Mouse (Mus musculus) kidney, embryonic 16.5 days (tissue): ENCODE data around the gene Slitrk1. TPM values are rescaled to one million over a fixed set of nuclear protein-coding genes. Genes with fewer than 3 reads are reported as not detected.

Source experiments
- ATAC-seq: fragments of 200-750 bp; cut with Nextera tagmentation; 2 replicates; pipeline ENCODE4 v1.8.0; 2017; ENCODE audit warnings: moderate TSS enrichment; ENCODE audit not compliant: low FRiP score, low TSS enrichment
- H3K27ac ChIP-seq: fragments of 300-500 bp; sonication (generic); 2 replicates; pipeline ENCODE4 v1.5.1; 2014; ENCODE audit warnings: low read length
- H3K27me3 ChIP-seq: fragments of 300-500 bp; sonication (generic); 2 replicates; pipeline ENCODE4 v1.6.1; 2014; ENCODE audit warnings: low read length, control low read depth, mixed read lengths; ENCODE audit not compliant: insufficient read depth
- H3K36me3 ChIP-seq: fragments of 300-500 bp; sonication (generic); 2 replicates; pipeline ENCODE4 v1.6.1; 2014; ENCODE audit warnings: low read length, control low read depth, mixed read lengths; ENCODE audit not compliant: insufficient read depth
- H3K4me1 ChIP-seq: fragments of 300-500 bp; sonication (generic); 2 replicates; pipeline ENCODE4 v1.6.1; 2014; ENCODE audit warnings: low read length, control low read depth, mixed read lengths; ENCODE audit not compliant: insufficient read depth
- H3K4me2 ChIP-seq: fragments of 300-500 bp; sonication (generic); replicated peaks from 2 replicates; pipeline ENCODE4 v1.6.1; 2014; ENCODE audit warnings: low read depth, low read length
- H3K4me3 ChIP-seq: fragments of 300-500 bp; sonication (generic); 2 replicates; pipeline ENCODE4 v1.5.1; 2014; ENCODE audit warnings: mild to moderate bottlenecking, low read length
- H3K9ac ChIP-seq: fragments of 300-500 bp; sonication (generic); replicated peaks from 2 replicates; pipeline ENCODE4 v1.6.1; 2014; ENCODE audit warnings: low read length
- H3K9me3 ChIP-seq: fragments of 300-500 bp; sonication (generic); 2 replicates; pipeline ENCODE4 v1.6.1; 2016; ENCODE audit warnings: low read length, control low read depth
- WGBS: fragments of 180-500 bp; shearing (Covaris S2); extraction: QIAGEN DNeasy Blood & Tissue Kit; methylation state at CpG from one replicate; pipeline ENCODE4 v1.1.7; 2014; 5-methylcytosine and 5-hydroxymethylcytosine counted together
- polyA plus RNA-seq: library from polyadenylated mRNA; unstranded; fragments of >200 nt; fragmentation: Nextera tagmentation; extraction: Ambion mirVana; gene quantifications from 2 replicates; pipeline ENCODE4 v1.2.1, GENCODE M21; 2015

The Slitrk1 gene
- polyA plus RNA-seq, 1 experiment from 2014 or later: 0.79 TPM

DNA sequence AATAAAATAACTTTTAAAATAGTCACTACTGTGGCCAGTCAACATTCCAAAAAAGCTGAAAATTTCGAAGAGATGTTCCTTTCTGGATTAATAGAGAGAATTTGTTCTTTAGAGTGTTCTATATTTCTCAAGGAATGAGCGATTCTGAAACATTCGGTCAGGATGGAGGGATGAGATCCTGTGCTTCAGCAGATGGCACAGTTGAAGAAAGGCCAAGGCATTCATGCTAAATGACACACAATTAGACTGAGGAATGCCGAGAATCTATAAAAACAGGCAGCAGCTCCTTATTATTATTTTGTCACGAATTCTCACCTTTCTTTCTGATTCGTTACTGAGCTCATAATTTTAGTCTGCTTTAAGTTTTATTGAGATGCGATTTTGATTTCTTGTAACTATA lies 15.4 kb downstream of the Slitrk1 start:
- Histone ChIP-seq H3K27ac (no peak overlapping the region), H3K4me2 (no peak overlapping the region), H3K27me3 (no peaks in the 10 kb centered on the region), H3K4me1 (no peaks in the 10 kb centered on the region), H3K9me3 (no peaks in the 10 kb centered on the region), H3K36me3 (no peaks in the 10 kb centered on the region), H3K4me3 (no peak overlapping the region), H3K9ac (no peak overlapping the region)
- 80% methylated on average over 7 of the region's 7 CpGs for WGBS
- no peak for ATAC-seq

DNA sequence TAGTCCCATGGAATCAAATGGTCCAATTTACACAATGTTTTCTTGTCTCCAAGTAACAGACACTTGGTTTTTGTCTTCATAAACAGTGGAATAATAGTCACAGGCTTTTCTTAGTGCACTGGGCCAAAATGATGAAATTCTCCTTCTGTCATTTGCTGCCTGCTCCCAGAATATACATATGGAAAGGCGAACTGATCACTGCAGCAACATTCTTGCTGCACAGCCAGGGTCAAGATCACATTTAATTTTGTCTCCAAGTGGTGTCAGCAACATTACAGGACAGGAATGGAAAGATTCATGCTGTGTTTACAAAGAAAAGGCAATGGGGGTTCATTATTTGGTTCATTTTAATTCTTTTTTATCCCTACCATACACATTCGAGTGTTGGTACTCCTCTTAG lies 18.5 kb downstream of the Slitrk1 start:
- no peak overlapping the region for H3K27ac ChIP-seq
- no peak overlapping the region for H3K4me2 ChIP-seq
- H3K4me3 ChIP-seq: no peak overlapping the region
- H3K36me3 ChIP-seq: no peaks in the 10 kb centered on the region
- 49% methylated on average over 2 of the region's 2 CpGs for WGBS
- no peak for ATAC-seq
- H3K9ac ChIP-seq: no peak overlapping the region
- H3K4me1 ChIP-seq: no peaks in the 10 kb centered on the region
- no peaks in the 10 kb centered on the region for H3K27me3 ChIP-seq
- H3K9me3 ChIP-seq: no peaks in the 10 kb centered on the region

DNA sequence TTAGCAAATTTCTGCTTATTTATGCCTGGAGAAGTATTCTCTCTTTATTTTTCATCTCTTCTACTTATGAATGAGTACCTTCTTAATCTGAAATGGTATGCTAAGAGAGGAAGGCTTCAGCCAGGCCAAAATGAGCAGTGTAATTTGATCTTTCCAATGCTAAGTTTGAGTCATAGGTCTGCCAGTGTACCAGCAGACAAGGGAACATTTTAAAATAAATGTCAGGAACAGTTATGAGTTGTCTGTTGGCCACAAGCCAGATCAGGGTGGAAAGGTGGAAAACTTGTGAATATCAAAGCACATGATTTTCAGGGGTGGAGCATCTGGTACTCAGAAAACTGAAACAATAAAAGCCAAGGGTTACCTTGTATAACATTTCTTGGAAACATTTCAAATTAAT lies 46.1 kb downstream of the Slitrk1 start:
- Histone ChIP-seq H3K27ac (no peak overlapping the region), H3K36me3 (no peaks in the 10 kb centered on the region), H3K4me1 (no peaks in the 10 kb centered on the region), H3K27me3 (no peaks in the 10 kb centered on the region), H3K9ac (no peak overlapping the region), H3K9me3 (no peaks in the 10 kb centered on the region), H3K4me3 (no peak overlapping the region), H3K4me2 (no peak overlapping the region)
- no peak for ATAC-seq

DNA sequence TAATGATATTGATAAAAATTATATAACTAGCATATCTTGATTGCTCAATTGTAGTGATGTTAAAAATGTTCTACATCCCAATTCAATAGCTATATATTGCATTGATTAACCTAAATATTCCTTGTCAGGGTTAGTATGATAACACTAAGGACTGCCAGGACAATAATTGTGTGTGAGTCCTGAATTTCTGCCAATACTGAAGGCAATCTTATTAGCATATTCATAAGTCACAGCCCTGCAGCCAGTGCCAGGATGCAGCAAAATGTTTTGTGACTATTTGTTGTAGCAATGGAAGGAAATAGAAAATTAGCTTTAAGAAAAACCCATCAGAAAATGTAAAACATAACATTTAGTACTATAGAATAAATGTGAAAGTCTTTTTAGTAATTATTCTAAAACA lies 49.3 kb downstream of the Slitrk1 start:
- Histone ChIP-seq H3K27ac (no peak overlapping the region), H3K4me3 (no peak overlapping the region), H3K4me1 (no peaks in the 10 kb centered on the region), H3K9ac (no peak overlapping the region), H3K27me3 (no peaks in the 10 kb centered on the region), H3K4me2 (no peak overlapping the region), H3K9me3 (no peaks in the 10 kb centered on the region), H3K36me3 (no peaks in the 10 kb centered on the region)
- ATAC-seq: no peak

DNA sequence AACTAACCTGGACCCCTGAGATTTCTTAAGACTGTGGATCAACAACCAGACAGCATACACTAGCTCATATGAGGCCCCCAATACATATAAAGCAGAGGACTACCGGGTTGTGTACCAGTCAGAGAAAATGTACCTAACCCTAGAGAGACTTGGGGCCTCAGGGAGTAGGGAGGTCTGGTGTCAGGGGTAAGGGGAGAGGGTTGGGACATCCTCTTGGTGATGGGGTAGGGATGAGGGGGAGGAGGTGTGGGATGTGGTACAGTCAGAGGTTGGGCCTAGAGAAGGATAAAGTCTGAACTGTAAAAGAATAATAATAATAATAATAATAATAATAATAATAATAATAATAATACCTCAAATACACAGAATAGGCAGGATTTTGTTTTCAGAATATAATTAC lies 54.6 kb downstream of the Slitrk1 start:
- WGBS: 78% methylated on average over 1 of the region's 1 CpGs
- Histone ChIP-seq H3K9ac (no peak overlapping the region), H3K9me3 (no peaks in the 10 kb centered on the region), H3K27ac (no peak overlapping the region), H3K36me3 (no peaks in the 10 kb centered on the region), H3K4me3 (no peak overlapping the region), H3K4me2 (no peak overlapping the region), H3K27me3 (no peaks in the 10 kb centered on the region), H3K4me1 (no peaks in the 10 kb centered on the region)
- ATAC-seq: no peak
